Mouse (Mus musculus) thymus, postnatal 25 days (tissue): Measurements from ENCODE around the gene Mtrex.

Experiments
- DNase-seq: peaks from one replicate; pipeline ENCODE4 v3.0.0; 2022

The Mtrex gene

GRCm38 (mm10) chr13:112866782-112867181, 60.4 kb downstream of the Mtrex start:
- DNase-seq, result no peak

GRCm38 (mm10) chr13:112862978-112863677, 64.1 kb downstream of the Mtrex start:
- DNase-seq, result no peak

GRCm38 (mm10) chr13:112862342-112862741, 64.9 kb downstream of the Mtrex start:
- DNase-seq, result no peak

GRCm38 (mm10) chr13:112861825-112862306, 65.3 kb downstream of the Mtrex start:
- no peak for DNase-seq

GRCm38 (mm10) chr13:112860911-112861310, 66.3 kb downstream of the Mtrex start:
- DNase-seq, result no peak

GRCm38 (mm10) chr13:112860370-112860769, 66.8 kb downstream of the Mtrex start:
- no peak for DNase-seq

- no peak for DNase-seq
Observed at GRCm38 (mm10) chr13:112859574-112860134, 67.5 kb downstream of the Mtrex start.

GRCm38 (mm10) chr13:112857921-112858320, 69.3 kb downstream of the Mtrex start:
- DNase-seq, result no peak

- no peak for DNase-seq
Observed at GRCm38 (mm10) chr13:112854402-112854801, 72.8 kb downstream of the Mtrex start.

- no peak for DNase-seq
Observed at GRCm38 (mm10) chr13:112853710-112854316, 73.4 kb downstream of the Mtrex start.

- DNase-seq, result no peak
Observed at GRCm38 (mm10) chr13:112845931-112846330, 81.3 kb downstream of the Mtrex start.

GRCm38 (mm10) chr13:112840241-112841087, 86.7 kb downstream of the Mtrex start:
- no peak for DNase-seq

- DNase-seq, result no peak
Observed at GRCm38 (mm10) chr13:112838562-112839232, 88.5 kb downstream of the Mtrex start.

GRCm38 (mm10) chr13:112837621-112838155, 89.5 kb downstream of the Mtrex start:
- DNase-seq, result no peak

- DNase-seq, result no peak
Observed at GRCm38 (mm10) chr13:112836951-112837350, 90.2 kb downstream of the Mtrex start.

- no peak for DNase-seq
Observed at GRCm38 (mm10) chr13:112835113-112835512, 92.1 kb downstream of the Mtrex start.

- DNase-seq, result no peak
Observed at GRCm38 (mm10) chr13:112833895-112834263, 93.3 kb downstream of the Mtrex start.

GRCm38 (mm10) chr13:112833253-112833894, 93.8 kb downstream of the Mtrex start:
- DNase-seq, result no peak

GRCm38 (mm10) chr13:112832589-112832988, 94.6 kb downstream of the Mtrex start:
- no peak for DNase-seq

GRCm38 (mm10) chr13:112829619-112830018, 97.6 kb downstream of the Mtrex start:
- DNase-seq, result no peak

GRCm38 (mm10) chr13:112825479-112825878, 101.7 kb downstream of the Mtrex start:
- no peak for DNase-seq
